Mouse (Mus musculus): ENCODE measurements around the gene Ndufs3. TPM values are rescaled to one million over a fixed set of nuclear protein-coding genes. Genes with fewer than 3 reads are reported as not detected.

Ndufs3 gene
- polyA plus RNA-seq, 1 experiment from 2014 or later, result 219 TPM

DNA sequence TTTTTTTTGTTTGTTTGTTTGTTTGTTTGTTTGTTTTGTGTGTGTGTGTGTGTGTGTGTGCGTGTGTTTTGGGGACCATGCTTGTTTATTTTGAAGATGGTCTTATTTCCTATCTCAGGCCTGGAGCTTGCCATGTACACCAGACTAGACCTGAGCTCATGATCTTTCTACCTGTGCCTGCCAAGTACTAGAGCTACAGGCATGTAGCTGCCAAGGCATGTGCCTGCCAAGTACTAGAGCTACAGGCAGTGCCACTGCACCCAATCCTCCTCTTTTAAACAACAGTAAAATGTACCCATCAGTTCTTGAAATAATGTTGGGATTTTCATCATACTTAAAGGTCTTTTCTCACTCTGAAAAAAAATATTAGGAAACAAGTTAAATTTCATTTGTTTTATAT, 30.6 kb downstream of the Ndufs3 start:
- H3K4me1 ChIP-seq, result peaks cover 9% of the 10 kb centered on the region; the same call in 1 of the 2 replicates
- no peak overlapping the region for H3K4me3 ChIP-seq
- no peaks in the 10 kb centered on the region for H3K9me3 ChIP-seq
- H3K4me2 ChIP-seq (replicated peaks), result no peak overlapping the region
- no peak overlapping the region for H3K9ac ChIP-seq (replicated peaks)
- H3K36me3 ChIP-seq, result no peaks in the 10 kb centered on the region
- H3K27ac ChIP-seq (replicated peaks), result no peak overlapping the region
- ATAC-seq (replicated peaks), result no peak
- no peaks in the 10 kb centered on the region for H3K27me3 ChIP-seq
- 72% methylated on average over 1 of the region's 1 CpGs for WGBS

- H3K4me3 ChIP-seq, result no peak overlapping the region
- H3K9ac ChIP-seq (replicated peaks), result no peak overlapping the region
- H3K4me1 ChIP-seq, result peaks cover 9% of the 10 kb centered on the region; the same call in 1 of the 2 replicates
- peak overlapping the region; percentile 39; the same call in 1 of the 2 replicates for H3K27ac ChIP-seq (replicated peaks)
- 66% methylated on average over 8 of the region's 8 CpGs for WGBS
- H3K9me3 ChIP-seq, result no peaks in the 10 kb centered on the region
- no peaks in the 10 kb centered on the region for H3K27me3 ChIP-seq
- peaks cover 15% of the 10 kb centered on the region for H3K36me3 ChIP-seq
- 0 out of 2 replicates have a peak, but pooled peaks have one; percentile 42 for ATAC-seq (replicated peaks)
- H3K4me2 ChIP-seq (replicated peaks), result no peak overlapping the region
These were observed 33.3 kb downstream of the Ndufs3 start for GRCm38 (mm10) chr2:90871180-90871961.

GRCm38 (mm10) chr2:90870136-90870601, 34.5 kb downstream of the Ndufs3 start:
- no peaks in the 10 kb centered on the region for H3K27me3 ChIP-seq
- H3K4me3 ChIP-seq, result no peak overlapping the region
- peak overlapping the region; percentile 17; the same call in 1 of the 2 replicates for H3K27ac ChIP-seq (replicated peaks)
- no peaks in the 10 kb centered on the region for H3K9me3 ChIP-seq
- WGBS, result 55% methylated on average over 4 of the region's 4 CpGs
- no peak overlapping the region for H3K9ac ChIP-seq (replicated peaks)
- H3K4me1 ChIP-seq, result peaks cover 9% of the 10 kb centered on the region; the same call in 1 of the 2 replicates
- peaks cover 26% of the 10 kb centered on the region for H3K36me3 ChIP-seq
- H3K4me2 ChIP-seq (replicated peaks), result no peak overlapping the region
- ATAC-seq (replicated peaks), result no peak

DNA sequence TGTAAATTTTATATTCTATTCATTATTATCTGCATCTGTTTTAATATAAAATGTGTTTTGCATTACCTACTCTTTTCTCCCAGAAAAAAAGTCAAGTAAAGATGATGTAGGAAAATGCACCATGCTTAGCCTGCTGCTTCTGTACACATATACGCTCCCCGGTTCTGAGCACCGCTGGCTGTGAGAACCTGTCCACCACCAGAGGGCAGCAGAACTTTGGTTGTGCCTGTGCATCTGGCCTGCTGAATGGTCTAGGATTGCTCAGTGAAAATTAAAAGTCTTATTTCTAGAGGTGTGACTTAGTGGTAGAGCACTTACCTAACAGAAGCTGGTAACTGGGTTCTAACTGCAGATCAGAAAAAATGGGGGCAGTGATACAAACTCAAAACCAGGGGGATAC, 38.1 kb downstream of the Ndufs3 start:
- Histone ChIP-seq H3K4me3 (no peak overlapping the region), H3K27me3 (no peaks in the 10 kb centered on the region), H3K9me3 (no peaks in the 10 kb centered on the region), H3K9ac (replicated peaks) (no peak overlapping the region), H3K4me1 (peaks cover 5% of the 10 kb centered on the region; the same call in 1 of the 2 replicates), H3K27ac (replicated peaks) (no peak overlapping the region), H3K4me2 (replicated peaks) (no peak overlapping the region), H3K36me3 (peaks cover 59% of the 10 kb centered on the region)
- 14% methylated on average over 3 of the region's 3 CpGs for WGBS
- ATAC-seq (replicated peaks), result peak; percentile 89

DNA sequence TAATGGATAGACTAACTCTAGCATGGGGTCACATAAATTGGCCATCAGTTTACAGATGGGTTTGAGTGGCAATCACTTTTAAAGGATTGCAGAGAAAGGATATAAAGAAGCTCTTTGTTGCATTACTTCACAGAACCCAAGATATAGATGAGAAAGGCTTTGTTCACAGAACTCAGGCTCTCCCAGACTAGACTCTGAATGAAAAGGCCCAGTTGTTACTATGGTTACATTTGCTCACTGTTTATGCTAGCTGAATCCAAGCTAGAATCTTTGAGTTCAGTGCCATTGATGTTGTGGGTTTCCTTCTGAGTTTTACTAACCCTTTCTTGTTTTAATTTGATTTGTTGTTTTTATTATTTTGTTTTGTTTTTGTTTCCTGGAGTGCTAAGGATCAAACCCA, 40.4 kb downstream of the Ndufs3 start:
- Histone ChIP-seq H3K36me3 (peaks cover 78% of the 10 kb centered on the region), H3K27ac (replicated peaks) (no peak overlapping the region)
- ATAC-seq (replicated peaks), result no peak

GRCm38 (mm10) chr2:90861486-90861885, 43.1 kb downstream of the Ndufs3 start:
- no peak for ATAC-seq (replicated peaks)
- Histone ChIP-seq H3K9me3 (no peaks in the 10 kb centered on the region), H3K27me3 (no peaks in the 10 kb centered on the region), H3K9ac (replicated peaks) (no peak overlapping the region), H3K27ac (replicated peaks) (no peak overlapping the region), H3K36me3 (peaks cover 82% of the 10 kb centered on the region), H3K4me3 (no peak overlapping the region), H3K4me2 (replicated peaks) (no peak overlapping the region), H3K4me1 (no peaks in the 10 kb centered on the region)
- WGBS, result 98% methylated on average over 2 of the region's 2 CpGs

More for the DNA sequence above, 40.4 kb downstream of the Ndufs3 start:
- Histone ChIP-seq H3K4me3 (no peak overlapping the region), H3K27me3 (no peaks in the 10 kb centered on the region), H3K4me2 (replicated peaks) (no peak overlapping the region), H3K4me1 (no peaks in the 10 kb centered on the region), H3K9me3 (no peaks in the 10 kb centered on the region), H3K9ac (replicated peaks) (no peak overlapping the region)

DNA sequence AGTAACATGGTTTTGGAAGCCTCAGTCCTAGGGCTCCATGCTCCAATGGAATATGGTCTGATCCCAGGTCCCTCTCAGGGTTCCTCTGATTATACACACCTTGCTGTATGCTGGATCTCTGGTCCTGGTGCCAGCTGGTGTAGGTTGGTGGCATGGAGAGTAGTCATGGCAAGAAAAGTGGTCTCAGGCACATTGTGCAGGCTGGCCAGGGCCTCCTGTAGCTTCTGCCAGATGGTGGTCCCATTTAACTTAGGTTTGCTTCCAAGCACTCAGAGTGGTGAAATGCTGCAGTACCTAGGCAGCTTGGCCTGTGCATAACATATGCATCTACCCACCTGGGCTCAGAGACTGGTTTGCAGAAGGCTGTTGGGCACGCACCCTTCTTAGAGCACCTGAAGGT, 54.2 kb downstream of the Ndufs3 start:
- Histone ChIP-seq H3K9ac (replicated peaks) (no peak overlapping the region), H3K27ac (replicated peaks) (no peak overlapping the region), H3K4me1 (peaks cover 24% of the 10 kb centered on the region), H3K4me2 (replicated peaks) (no peak overlapping the region), H3K4me3 (no peak overlapping the region), H3K27me3 (no peaks in the 10 kb centered on the region), H3K36me3 (peaks cover 46% of the 10 kb centered on the region), H3K9me3 (no peaks in the 10 kb centered on the region)
- 91% methylated on average over 1 of the region's 1 CpGs for WGBS
- ATAC-seq (replicated peaks), result no peak

DNA sequence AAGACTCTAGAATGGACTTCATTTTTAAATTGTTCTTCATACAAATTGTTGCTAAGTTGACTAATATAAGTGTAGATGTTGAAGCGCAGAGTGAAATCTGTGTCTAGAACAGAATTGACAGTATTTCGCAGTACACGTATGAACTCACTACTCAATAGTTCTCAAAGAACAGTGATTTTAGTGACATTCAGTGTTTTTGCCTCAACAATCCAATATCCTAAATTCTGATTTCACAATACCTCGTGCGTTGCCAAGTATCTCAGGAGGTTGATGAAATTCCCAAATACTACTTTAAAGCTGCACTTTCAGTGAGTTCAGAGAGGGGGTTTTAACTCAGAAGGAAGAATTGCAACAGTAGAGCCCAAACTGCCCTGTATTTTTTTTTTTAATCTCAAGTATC, 56.3 kb downstream of the Ndufs3 start:
- Histone ChIP-seq H3K9ac (replicated peaks) (peak overlapping the region; percentile 93; the same call in 1 of the 2 replicates), H3K4me3 (peak overlapping the region; percentile 79), H3K27me3 (no peaks in the 10 kb centered on the region), H3K27ac (replicated peaks) (peak overlapping the region; percentile 90), H3K4me1 (peaks cover 24% of the 10 kb centered on the region), H3K4me2 (replicated peaks) (peak overlapping the region; percentile 55), H3K9me3 (no peaks in the 10 kb centered on the region), H3K36me3 (peaks cover 30% of the 10 kb centered on the region)
- no peak for ATAC-seq (replicated peaks)
- WGBS, result 91% methylated on average over 5 of the region's 5 CpGs

DNA sequence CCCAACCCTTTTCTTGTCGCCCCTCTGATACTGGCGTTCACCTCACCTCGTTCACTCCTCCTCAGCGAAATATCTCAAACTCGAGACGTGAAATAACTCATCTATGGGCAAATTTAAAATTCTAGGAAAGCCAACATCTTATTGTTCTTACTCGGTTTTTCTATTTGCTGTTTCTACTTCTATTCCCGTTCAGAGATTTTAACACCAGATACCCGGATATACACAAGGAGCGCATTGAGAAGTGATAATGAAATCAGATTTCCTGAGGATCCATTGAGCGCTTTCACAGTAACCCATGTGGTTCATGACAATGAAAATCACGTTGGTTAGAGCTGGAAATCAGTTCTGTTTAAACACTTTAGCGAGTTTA, 57.0 kb downstream of the Ndufs3 start:
- Histone ChIP-seq H3K4me3 (peak overlapping the region; percentile 79), H3K27me3 (no peaks in the 10 kb centered on the region), H3K36me3 (peaks cover 24% of the 10 kb centered on the region), H3K4me2 (replicated peaks) (peak overlapping the region; percentile 55), H3K9me3 (no peaks in the 10 kb centered on the region), H3K4me1 (peaks cover 24% of the 10 kb centered on the region), H3K27ac (replicated peaks) (peak overlapping the region; percentile 90), H3K9ac (replicated peaks) (peak overlapping the region; percentile 93)
- no peak for ATAC-seq (replicated peaks)
- under 1% methylated on average over 13 of the region's 13 CpGs for WGBS

GRCm38 (mm10) chr2:90846955-90847680, 57.5 kb downstream of the Ndufs3 start, which contains the start of gene Mtch2:
Gene Mtch2 (plus strand): TSS chr2:90847155.
- Histone ChIP-seq H3K4me1 (peaks cover 24% of the 10 kb centered on the region), H3K9ac (replicated peaks) (peak within 1 kb of the TSS; percentile 93), H3K4me3 (peak within 1 kb of the TSS; percentile 79), H3K9me3 (no peaks in the 10 kb centered on the region), H3K36me3 (peaks cover 20% of the 10 kb centered on the region), H3K27me3 (no peaks in the 10 kb centered on the region), H3K4me2 (replicated peaks) (peak within 1 kb of the TSS; percentile 73), H3K27ac (replicated peaks) (peak within 1 kb of the TSS; percentile 90)
- ATAC-seq (replicated peaks), result peak; percentile 95
- WGBS, result under 1% methylated on average over 60 of the region's 67 CpGs

GRCm38 (mm10) chr2:90846597-90846954, 58.1 kb downstream of the Ndufs3 start:
- Histone ChIP-seq H3K27me3 (no peaks in the 10 kb centered on the region), H3K4me2 (replicated peaks) (peak overlapping the region; percentile 73), H3K27ac (replicated peaks) (peak overlapping the region; percentile 90), H3K9me3 (no peaks in the 10 kb centered on the region), H3K4me3 (peak overlapping the region; percentile 79), H3K9ac (replicated peaks) (peak overlapping the region; percentile 63), H3K4me1 (peaks cover 24% of the 10 kb centered on the region), H3K36me3 (peaks cover 15% of the 10 kb centered on the region)
- WGBS, result 2% methylated on average over 8 of the region's 8 CpGs
- peak; percentile 47 for ATAC-seq (replicated peaks)

DNA sequence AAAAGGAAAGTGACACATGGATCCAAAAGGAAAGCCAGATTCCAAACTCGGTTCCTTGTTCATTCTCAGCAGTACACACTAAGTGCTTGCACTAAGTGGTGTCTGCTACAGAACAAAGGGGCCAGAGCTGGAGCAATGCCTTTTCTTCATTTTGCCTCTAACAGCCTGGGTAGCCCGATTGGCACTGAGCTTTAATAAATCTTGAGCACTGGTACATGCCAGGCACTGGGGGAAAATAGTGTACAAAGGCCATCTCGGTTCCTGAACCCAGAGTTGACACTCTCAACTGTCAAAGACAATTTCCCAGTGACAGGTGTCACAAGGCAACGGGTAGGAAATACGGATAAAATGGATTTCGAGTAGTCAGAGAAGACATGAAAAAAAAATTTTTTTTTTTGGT, 58.5 kb downstream of the Ndufs3 start:
- Histone ChIP-seq H3K4me2 (replicated peaks) (peak overlapping the region; percentile 73), H3K9me3 (no peaks in the 10 kb centered on the region), H3K36me3 (peaks cover 11% of the 10 kb centered on the region), H3K27me3 (no peaks in the 10 kb centered on the region), H3K4me3 (peak overlapping the region; percentile 79), H3K27ac (replicated peaks) (peak overlapping the region; percentile 90), H3K9ac (replicated peaks) (peak overlapping the region; percentile 63), H3K4me1 (peaks cover 24% of the 10 kb centered on the region)
- peak; percentile 6; the same call in 1 of the 2 replicates for ATAC-seq (replicated peaks)
- WGBS, result 44% methylated on average over 6 of the region's 6 CpGs
